Mouse (Mus musculus) kidney, postnatal 36 days (tissue): ENCODE results near the gene Tdrd7.

Experiments used
- DNase-seq, 2 experiments: peaks; one replicate each; pipeline ENCODE4 v3.0.0; 2021 to 2022; ENCODE audit warnings: mixed read lengths in 2 of 2

The Tdrd7 gene

DNA sequence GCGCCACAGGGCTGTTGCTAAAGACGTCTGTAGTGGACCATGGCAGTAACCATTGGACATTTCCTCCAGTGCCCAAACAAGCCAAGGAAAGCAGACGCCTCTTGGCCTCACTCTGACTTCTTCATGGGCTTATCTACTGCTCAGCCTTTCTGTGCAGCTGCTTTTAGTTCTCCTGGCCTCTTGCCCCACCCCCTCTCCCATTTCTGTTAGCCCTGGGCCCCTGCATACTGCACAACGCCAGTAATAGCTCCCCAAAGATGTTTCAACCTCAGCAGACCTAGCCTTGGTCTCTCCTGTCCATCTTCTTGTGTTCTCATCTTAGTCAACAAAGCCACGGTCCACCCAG is 77.3 kb downstream of the Tdrd7 start:
- DNase-seq: no peak

- DNase-seq: no peak
These were observed 78.2 kb downstream of the Tdrd7 start for GRCm38 (mm10) chr4:46043361-46043760.

GRCm38 (mm10) chr4:46047971-46048370 is 82.8 kb downstream of the Tdrd7 start:
- DNase-seq: no peak

DNA sequence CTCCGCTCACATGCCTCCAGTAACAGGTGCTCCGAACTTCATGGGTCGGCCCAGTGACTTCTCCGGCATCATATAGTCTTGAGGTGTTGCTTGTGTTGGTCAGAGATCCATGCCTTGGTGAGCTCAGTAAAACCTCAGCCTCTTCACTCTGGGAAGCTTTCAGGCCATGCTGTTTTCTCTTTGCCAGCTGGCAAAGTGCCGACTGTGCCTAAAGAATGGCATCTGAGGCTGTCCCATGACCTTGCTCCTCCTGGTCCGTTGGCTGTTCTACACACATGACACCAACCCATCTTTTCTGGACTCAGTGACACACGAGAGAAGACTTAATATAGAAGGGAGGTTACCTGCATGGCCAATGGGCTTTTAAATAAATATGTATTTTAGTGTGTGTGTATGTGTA is 83.3 kb downstream of the Tdrd7 start:
- no peak for DNase-seq

- DNase-seq: no peak
These were observed 88.4 kb downstream of the Tdrd7 start for GRCm38 (mm10) chr4:46053323-46054107.

GRCm38 (mm10) chr4:46056163-46056562 is 91.0 kb downstream of the Tdrd7 start:
- DNase-seq: no peak

DNA sequence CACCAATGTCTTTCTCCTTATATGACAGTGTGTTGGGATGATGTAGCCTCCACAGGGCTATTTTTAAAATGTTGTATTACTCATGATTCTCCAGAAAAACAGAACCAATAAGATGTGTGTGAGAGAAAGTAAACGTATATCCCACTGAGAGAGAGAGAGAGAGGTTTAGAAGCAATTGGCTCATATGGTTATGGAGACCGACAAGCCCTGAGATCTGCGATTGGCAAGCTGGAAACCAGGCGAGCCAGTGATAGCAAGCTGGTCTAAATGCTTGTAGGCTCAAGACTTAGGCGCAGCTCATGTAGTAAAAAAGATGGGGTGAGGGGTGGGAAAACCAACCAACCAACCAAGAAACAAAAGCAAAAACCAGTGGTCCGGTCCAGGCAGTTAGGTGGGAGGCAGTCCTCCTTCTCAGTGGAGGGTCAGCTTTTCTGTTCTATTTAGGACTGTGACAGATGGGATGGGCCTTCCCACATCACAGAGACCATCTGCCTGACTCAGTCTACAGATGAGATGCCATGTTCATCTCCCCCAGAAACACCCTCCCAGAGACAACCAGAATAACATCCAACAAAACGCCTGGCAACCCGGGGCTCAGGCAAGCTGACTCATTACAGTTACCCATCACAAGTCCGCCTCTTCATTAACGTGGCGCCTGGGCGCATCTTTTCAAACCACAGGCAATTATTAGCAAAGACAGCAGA is 96.3 kb downstream of the Tdrd7 start:
- DNase-seq: no peak

- no peak for DNase-seq
These were observed 98.7 kb downstream of the Tdrd7 start for GRCm38 (mm10) chr4:46063841-46064240.

DNA sequence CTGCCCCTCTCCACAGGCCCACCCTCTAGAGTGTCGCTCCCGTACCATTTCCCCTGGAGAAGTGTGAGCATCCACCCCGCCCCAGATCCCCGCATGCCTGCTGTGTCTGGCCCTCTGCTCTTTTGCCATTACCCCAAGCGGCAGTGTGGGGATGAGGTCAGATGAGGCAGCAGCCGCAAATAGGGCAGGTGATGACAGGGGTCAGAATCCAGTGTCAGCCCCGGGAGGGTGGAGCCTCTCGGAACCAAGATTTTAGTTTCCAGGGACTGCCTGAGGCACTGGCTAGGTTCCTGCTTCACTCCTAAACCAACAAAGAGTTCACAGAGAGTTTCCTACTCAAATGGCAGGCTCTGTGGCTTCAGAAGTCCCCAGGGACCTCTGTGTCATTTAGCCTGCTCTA is 99.1 kb downstream of the Tdrd7 start:
- DNase-seq: no peak

DNA sequence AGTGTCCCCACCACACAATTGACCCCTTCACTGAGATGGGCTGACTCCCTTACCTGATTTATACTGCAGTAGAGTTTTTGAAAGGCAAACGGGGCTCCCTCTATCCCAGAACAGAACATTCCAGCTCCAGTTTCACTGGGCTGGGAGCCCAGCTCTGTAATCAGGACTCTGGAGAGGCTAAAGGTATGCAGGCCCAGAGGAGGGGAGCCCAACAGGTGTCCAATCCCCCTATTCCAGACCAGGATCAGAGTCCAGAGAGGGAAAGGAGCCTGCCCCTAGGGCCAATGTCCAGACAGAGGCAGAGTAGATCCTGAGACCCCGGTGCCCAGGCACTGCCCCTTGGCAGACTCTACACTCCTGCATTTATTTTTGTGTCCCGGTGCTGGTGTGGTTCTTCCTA is 99.8 kb downstream of the Tdrd7 start:
- peak; percentile 17 for DNase-seq

DNA sequence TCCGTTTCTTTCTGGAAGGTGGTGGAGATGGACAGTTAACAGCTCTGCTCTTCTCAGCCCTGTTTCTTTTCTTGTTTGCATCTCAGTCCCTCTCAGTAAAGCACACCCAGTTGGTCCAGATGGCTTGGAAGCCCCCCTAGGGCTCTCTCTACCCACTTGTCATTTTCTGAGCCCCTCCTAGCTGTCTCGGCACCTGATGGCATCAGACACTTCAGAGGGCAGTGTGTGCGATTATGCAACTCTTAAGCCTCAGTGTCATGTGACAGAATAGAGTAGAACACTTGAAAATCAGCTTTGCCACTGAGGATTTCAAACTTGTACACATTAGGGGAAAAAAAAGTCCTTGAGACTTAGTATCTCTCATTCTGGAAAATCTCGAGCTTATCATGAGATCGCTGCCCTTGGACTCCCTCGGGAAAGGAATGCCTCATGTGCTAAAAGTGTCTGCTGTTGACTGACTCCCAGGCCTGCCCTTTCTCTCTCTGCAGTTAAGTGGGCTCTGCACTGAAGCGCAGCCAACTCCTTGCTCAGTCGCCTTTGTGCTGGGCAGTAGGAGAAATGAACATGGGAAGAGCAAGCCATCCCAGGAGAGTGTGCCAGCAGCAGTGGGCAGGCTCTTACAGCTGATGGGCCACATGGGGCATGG is 100.7 kb downstream of the Tdrd7 start:
- peak in 1 of 2 experiments; percentile 13 for DNase-seq

- DNase-seq: no peak
These were observed 102.9 kb downstream of the Tdrd7 start for GRCm38 (mm10) chr4:46068060-46068459.

GRCm38 (mm10) chr4:46068573-46068972 is 103.4 kb downstream of the Tdrd7 start:
- DNase-seq: no peak

- DNase-seq: no peak
These were observed 104.8 kb downstream of the Tdrd7 start for GRCm38 (mm10) chr4:46069851-46070482.

DNA sequence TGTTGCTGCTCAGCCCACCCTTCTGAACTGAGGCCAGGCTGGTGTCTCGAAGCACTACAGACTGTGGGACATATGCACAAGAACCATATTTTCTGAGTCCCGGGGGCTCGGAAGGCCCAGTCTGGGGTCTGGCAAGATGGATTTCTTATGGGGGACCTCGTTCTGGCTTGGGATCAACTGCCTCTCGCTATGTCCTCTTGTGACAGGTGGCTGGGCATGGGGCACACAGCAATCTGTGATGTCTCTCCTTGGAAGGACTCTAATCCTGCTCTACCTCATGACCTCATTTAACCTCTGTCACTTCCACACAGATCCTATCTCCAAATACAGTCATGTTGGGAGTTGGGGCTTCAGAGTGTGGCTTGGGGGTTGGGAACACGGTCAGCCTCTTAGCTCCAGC is 107.5 kb downstream of the Tdrd7 start:
- no peak for DNase-seq

- no peak for DNase-seq
These were observed 108.6 kb downstream of the Tdrd7 start for GRCm38 (mm10) chr4:46073736-46074135.

GRCm38 (mm10) chr4:46075664-46076063 is 110.5 kb downstream of the Tdrd7 start:
- no peak for DNase-seq

- no peak for DNase-seq
These were observed 111.8 kb downstream of the Tdrd7 start for GRCm38 (mm10) chr4:46076892-46077291.

DNA sequence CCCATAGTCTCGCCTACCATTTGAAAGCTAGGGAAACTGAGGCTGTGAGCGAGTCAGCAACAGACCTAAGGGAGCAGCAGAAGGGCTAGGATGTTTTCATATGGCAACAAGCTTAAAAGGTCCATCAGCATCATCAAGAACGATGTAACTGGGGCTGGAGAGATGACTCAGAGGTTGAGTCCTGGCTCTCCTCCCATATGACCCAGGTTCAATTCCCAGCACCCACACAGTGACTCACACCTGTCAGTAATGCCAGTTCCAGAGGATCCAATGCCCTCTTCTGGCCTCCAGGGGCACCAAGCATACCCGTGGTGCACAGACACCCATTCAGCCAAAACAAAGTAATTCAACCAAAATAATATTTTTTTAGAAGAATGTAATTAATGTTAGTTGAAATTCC is 115.1 kb downstream of the Tdrd7 start:
- no peak for DNase-seq

DNA sequence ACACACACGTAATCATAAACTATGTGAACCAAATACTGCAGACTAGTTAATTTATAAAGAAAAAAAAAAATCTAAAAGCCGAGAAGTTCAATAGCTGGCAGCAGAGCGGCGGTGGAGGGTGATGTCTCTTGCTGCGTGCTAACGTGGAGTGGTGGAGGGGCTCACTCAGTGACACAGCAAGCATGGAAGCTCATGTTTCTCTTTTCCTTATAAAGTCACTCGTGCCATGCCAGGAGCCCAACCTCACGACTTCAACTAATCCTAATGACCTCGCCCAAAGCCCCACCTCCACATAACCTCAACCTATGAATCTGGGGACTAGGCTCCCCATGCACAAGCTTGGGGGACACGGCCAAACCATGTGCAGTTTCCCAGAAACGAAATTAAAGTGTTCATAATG is 117.4 kb downstream of the Tdrd7 start:
- no peak for DNase-seq
